ENCODE assay signal across 17 mouse cellular contexts in the genomic region with DNA sequence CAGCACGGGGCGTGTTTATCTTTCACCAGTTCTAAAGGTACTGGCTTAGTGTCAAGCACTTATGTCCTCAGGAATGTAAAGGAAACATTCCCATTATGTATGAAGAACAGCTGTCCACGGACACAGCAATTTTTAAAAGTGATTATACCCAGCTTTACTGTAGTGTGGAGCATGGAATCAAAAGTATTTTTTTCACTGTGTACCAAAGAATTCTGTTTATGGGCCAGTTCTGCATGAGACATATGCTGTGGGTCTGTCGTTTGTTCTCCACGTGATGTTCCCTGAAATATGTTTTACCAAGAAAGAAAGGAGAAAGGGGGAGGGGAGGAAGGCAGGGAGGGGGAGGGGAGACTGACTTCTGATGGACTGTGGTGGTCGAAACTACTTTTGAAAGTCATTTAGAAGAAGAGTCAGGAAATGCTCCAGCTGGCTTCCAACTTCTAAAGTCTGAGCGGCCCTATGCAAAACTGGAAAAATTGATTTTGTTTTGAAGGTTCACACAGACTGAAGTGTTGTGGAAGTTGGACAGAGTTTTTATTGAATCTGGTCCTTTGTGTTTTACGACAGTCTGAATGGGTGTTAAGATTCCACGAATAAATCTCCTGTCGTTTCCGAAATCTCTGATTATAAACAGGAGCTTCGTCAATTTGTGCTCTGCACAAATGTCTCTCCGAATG.
DNase-seq lines count a peak whose midpoint lies in the region; ATAC-seq lines count a peak whose summit lies in the region.
"Had no signal": no experiment of that assay in that cellular context is flagged by ENCODE, and none has a peak within 500 bp of the region (broad histone marks: within the 10 kb centered on the region; RNA-seq: fewer than 3 reads in every experiment).

No protein-coding gene starts in this region.

- H3K4me2 ChIP-seq in heart, embryonic 13.5 days: no peak overlapping the region; the same call in 1 of the 2 replicates
- no peak overlapping the region for H3K4me2 ChIP-seq in heart, embryonic 12.5 days
- no peak overlapping the region for H3K4me2 ChIP-seq in lung, embryonic 16.5 days (ENCODE audit: low read depth, low read length)
- H3K4me2 ChIP-seq: hindbrain, embryonic 14.5 days; limb, embryonic 12.5 days; midbrain, embryonic 11.5 days had no signal

- no peak overlapping the region for H3K4me3 ChIP-seq in heart, embryonic 13.5 days
- no peak overlapping the region for H3K4me3 ChIP-seq in heart, embryonic 12.5 days
- no peak overlapping the region for H3K4me3 ChIP-seq in lung, embryonic 16.5 days (ENCODE audit: low read length)
- H3K4me3 ChIP-seq in brown adipose tissue, adult 24 weeks (ENCODE audit: insufficient read depth, low read depth, low read length): no peak overlapping the region
- H3K4me3 ChIP-seq in macrophage (ENCODE audit: inconsistent target): no peak overlapping the region
- H3K4me3 ChIP-seq: limb, embryonic 12.5 days; myocyte had no signal

- H3K9me3 ChIP-seq in heart, embryonic 13.5 days: no peaks in the 10 kb centered on the region
- no peaks in the 10 kb centered on the region for H3K9me3 ChIP-seq in heart, embryonic 12.5 days (replicated peaks)
- no peaks in the 10 kb centered on the region for H3K9me3 ChIP-seq in lung, embryonic 16.5 days (ENCODE audit: control insufficient read depth, low read length)
- H3K9me3 ChIP-seq: limb, embryonic 12.5 days had no signal

- 66% methylated on average over 13 of the region's 13 CpGs for WGBS in heart, embryonic 13.5 days
- 74% methylated on average over 13 of the region's 13 CpGs for WGBS in heart, embryonic 12.5 days
- WGBS in lung, embryonic 16.5 days: 40% methylated on average over 13 of the region's 13 CpGs
- 93% methylated on average over 11 of the region's 13 CpGs for WGBS in macrophage (ENCODE audit: missing documents)

- H3K4me1 ChIP-seq in heart, embryonic 13.5 days: no peaks in the 10 kb centered on the region; the same call in 1 of the 2 replicates
- H3K4me1 ChIP-seq in heart, embryonic 12.5 days (replicated peaks): no peaks in the 10 kb centered on the region
- peaks cover 12% of the 10 kb centered on the region for H3K4me1 ChIP-seq in lung, embryonic 16.5 days (replicated peaks; ENCODE audit: control insufficient read depth, insufficient read depth, low read length)
- H3K4me1 ChIP-seq in brown adipose tissue, adult 24 weeks (ENCODE audit: control insufficient read depth, insufficient read depth, insufficient read length, low read length): no peaks in the 10 kb centered on the region

- H3K36me3 ChIP-seq in heart, embryonic 13.5 days: no peaks in the 10 kb centered on the region
- H3K36me3 ChIP-seq in heart, embryonic 12.5 days: no peaks in the 10 kb centered on the region
- H3K36me3 ChIP-seq in lung, embryonic 16.5 days (ENCODE audit: control insufficient read depth, insufficient read depth, low read length): no peaks in the 10 kb centered on the region
- no peaks in the 10 kb centered on the region for H3K36me3 ChIP-seq in macrophage (ENCODE audit: inconsistent target)
- H3K36me3 ChIP-seq: limb, embryonic 12.5 days had no signal

- peaks cover 38% of the 10 kb centered on the region; the same call in 1 of the 2 replicates for H3K79me2 ChIP-seq in macrophage (ENCODE audit: inconsistent target)

- no peak for ATAC-seq in heart, embryonic 13.5 days (ENCODE audit: extremely low read depth, insufficient number of reproducible peaks, low FRiP score, low TSS enrichment)
- ATAC-seq in heart, embryonic 12.5 days (ENCODE audit: insufficient number of reproducible peaks, low FRiP score): no peak
- ATAC-seq in lung, embryonic 16.5 days (ENCODE audit: low read depth): peak; percentile 74
- no peak for ATAC-seq in monocyte, adult 5-6 weeks (replicated peaks; ENCODE audit: insufficient number of reproducible peaks, low FRiP score, low TSS enrichment, poor library complexity, severe bottlenecking)

- H3K9ac ChIP-seq in heart, embryonic 13.5 days: no peak overlapping the region
- no peak overlapping the region for H3K9ac ChIP-seq in heart, embryonic 12.5 days
- no peak overlapping the region for H3K9ac ChIP-seq in lung, embryonic 16.5 days (ENCODE audit: low read length)
- H3K9ac ChIP-seq: hindbrain, embryonic 14.5 days; limb, embryonic 12.5 days had no signal

- DNase-seq in lung, postnatal 36 days: no peak
- DNase-seq: adrenal gland, adult 8-10 months; cerebellum, adult 8-10 months; kidney, adult 8-10 months; lung, postnatal 14 days; retina, postnatal 1 day; thymus, adult 18-20 months had no signal

- H3K27me3 ChIP-seq in heart, embryonic 13.5 days (replicated peaks): no peaks in the 10 kb centered on the region
- no peaks in the 10 kb centered on the region for H3K27me3 ChIP-seq in heart, embryonic 12.5 days (replicated peaks)
- no peaks in the 10 kb centered on the region for H3K27me3 ChIP-seq in lung, embryonic 16.5 days (ENCODE audit: control insufficient read depth, insufficient read depth, low read depth, low read length)
- H3K27me3 ChIP-seq: limb, embryonic 12.5 days had no signal

- H3K27ac ChIP-seq in heart, embryonic 13.5 days (replicated peaks): peak overlapping the region; percentile 15; the same call in 1 of the 2 replicates
- no peak overlapping the region for H3K27ac ChIP-seq in heart, embryonic 12.5 days (ENCODE audit: poor library complexity, severe bottlenecking)
- peak overlapping the region; percentile 41 for H3K27ac ChIP-seq in lung, embryonic 16.5 days (ENCODE audit: low read length)
- H3K27ac ChIP-seq in brown adipose tissue, adult 24 weeks (replicated peaks; ENCODE audit: low read depth, low read length): peak overlapping the region; percentile 69
- H3K27ac ChIP-seq in macrophage: peak overlapping the region; percentile 99
- H3K27ac ChIP-seq: hindbrain, embryonic 14.5 days; limb, embryonic 12.5 days had no signal
